Mouse (Mus musculus) adrenal gland, adult (tissue): ENCODE measurements at regions not wholly inside any gene's neighbourhood (a gene's known extent, or its start where the extent isn't known, plus 50 kb on each side); places are given as distances from the start of the nearest gene placed in this dataset.
"Not testable (repeated sequence)": the region's sequence is repeated elsewhere in the genome, so short reads cannot be mapped to it uniquely, and the experiment has no call there.

Experiments
- DNase-seq, 2 experiments: peaks; one replicate each; pipeline ENCODE4 v3.0.0; 2022 to 2023; ENCODE audit warnings: low spot score in 1 of 2; ENCODE audit not compliant: inconsistent age in 2 of 2

GRCm38 (mm10) chr9:17987606-17988005, 304.3 kb upstream of the Chordc1 start:
- peak in 1 of 2 experiments; percentile 5 for DNase-seq

- DNase-seq: peak in 1 of 2 experiments; percentile 25
These were observed 289.4 kb upstream of the Chordc1 start for GRCm38 (mm10) chr9:18002557-18002956.

- DNase-seq: no peak
These were observed 250.6 kb upstream of the Chordc1 start for GRCm38 (mm10) chr9:18041346-18041745.

- DNase-seq: not testable (repeated sequence)
These were observed 249.3 kb upstream of the Chordc1 start for GRCm38 (mm10) chr9:18042636-18043035.

GRCm38 (mm10) chr9:18076942-18077341, 215.0 kb upstream of the Chordc1 start:
- DNase-seq: no peak

- DNase-seq: not testable (repeated sequence)
These were observed 213.5 kb upstream of the Chordc1 start for GRCm38 (mm10) chr9:18078446-18078845.

- not testable (repeated sequence) for DNase-seq
These were observed 212.8 kb upstream of the Chordc1 start for GRCm38 (mm10) chr9:18079120-18079519.
